Mouse (Mus musculus) neutrophil, adult 5-6 weeks (primary cell): ENCODE data around the gene Asb4. TPM values are rescaled to one million over a fixed set of nuclear protein-coding genes. Genes with fewer than 3 reads are reported as not detected.
A peak's percentile ranks its signal among the peaks of the same experiment; 100 is the strongest.
"Not testable (repeated sequence)": the region's sequence is repeated elsewhere in the genome, so short reads cannot be mapped to it uniquely, and the experiment has no call there.

Experiments used
- ATAC-seq: fragments of 151-379, 151-347 bp; 2 replicates; pipeline ENCODE4 v1.8.0; 2017; ENCODE audit warnings: mild to moderate bottlenecking, moderate TSS enrichment; ENCODE audit not compliant: insufficient number of reproducible peaks, poor library complexity, low FRiP score, severe bottlenecking; ENCODE audit errors: extremely low read depth
- total RNA-seq: library from RNA; stranded (forward); fragments of 200-1000 nt; gene quantifications from 2 replicates; pipeline ENCODE4 v1.2.3, GENCODE M21; 2017

Gene Asb4
- total RNA-seq = not detected in 2 replicates

DNA sequence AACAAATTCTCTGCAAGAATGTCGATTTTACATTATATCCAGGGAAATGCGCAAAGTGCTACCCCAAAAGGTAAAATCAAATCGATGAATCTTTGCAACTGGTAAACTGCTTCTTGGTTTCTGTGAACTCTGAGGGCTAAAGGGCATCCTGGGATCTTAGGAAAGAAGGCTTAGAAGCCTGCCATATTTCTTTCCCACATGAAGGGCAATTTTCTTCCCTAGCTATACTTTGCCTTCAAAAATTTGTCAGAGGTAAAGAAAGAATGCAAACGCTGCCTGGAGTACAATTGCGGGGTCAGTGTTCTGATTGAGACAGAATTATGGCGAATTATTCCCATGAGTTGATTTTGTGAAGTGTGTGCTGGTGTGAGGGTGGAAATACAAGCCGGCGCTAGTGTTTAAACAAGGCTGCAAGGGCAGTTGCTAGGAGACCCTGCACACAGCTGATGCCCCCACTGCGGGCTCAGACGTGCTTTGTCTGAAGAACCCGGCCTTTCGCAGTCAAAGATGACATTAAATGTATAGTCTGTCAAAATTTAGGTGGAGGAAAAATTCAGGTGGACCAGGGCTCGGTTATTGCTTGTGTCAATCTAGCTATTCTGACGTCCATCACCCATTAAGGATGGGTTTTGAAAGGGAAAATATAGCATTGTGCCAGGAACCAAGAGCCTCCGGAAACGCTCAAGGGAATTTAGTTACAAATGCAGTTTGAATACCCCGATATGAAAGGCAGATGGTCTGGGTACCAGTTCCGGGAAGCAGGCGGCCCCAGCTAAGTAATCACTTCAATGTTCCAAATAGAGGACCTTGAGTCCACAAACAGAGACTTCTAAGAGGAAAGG is at the start of gene Asb4:
Gene Asb4 (plus strand): TSS at position 51 of the 842 bp plus-strand sequence.
- no peak for ATAC-seq

DNA sequence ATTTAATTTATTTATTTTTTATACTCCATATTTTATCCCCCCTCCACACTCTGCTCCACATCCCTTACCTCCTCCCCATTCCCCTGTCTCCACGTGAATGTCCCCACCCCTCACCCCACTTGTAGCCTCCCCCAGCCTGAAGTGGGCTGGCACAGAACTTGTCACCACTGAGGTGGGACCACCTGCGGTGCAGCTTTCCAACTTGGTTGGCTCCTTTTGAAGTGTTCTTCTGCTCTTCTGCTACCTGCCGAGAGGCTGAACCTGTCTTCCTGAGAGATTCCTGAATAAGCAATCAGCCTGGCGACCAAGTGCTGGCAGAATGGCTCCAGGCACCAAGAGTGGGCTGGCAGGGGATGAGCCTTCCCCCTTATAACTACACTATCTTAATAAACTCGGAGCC is 49.2 kb upstream of the Asb4 start:
- no peak for ATAC-seq

DNA sequence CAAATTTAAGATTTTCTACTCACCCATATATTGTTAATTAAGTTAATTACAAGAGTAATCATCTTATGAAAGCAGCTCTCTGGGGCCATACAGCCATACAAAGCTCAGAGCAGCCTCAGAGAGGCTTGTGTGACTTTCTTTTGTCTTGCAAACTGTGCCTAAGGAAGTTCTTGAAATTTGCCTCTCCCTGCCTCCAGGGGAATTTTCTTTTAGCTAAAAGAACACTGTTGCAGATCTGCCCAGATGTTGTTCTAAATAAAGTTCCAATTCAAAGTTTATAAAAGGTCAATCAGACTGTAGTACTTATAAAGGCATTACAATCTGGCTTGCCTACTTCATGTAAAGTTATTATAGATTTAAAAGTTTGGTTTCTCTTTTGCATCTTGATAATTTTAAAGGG is 47.2 kb upstream of the Asb4 start:
- not testable (repeated sequence) for ATAC-seq

DNA sequence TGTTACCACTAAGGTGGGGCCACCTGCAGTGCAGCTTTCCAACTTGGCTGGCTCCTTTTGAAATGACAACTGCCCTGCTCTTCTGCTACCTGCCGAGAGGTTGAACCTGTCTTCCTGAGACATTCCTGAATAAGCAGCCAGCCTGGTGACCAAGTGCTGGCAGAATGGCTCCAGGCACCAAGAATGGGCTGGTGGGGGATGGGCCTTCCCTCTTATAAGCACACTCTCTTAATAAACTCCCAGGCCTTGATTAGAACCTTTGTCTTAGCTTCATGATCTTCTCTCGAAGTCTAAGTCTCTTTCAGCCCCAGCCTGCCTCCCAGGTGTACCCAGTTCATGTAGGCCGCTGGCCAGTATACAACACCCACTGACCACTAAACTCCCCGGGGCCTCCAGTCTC is 44.4 kb upstream of the Asb4 start:
- not testable (repeated sequence) for ATAC-seq

DNA sequence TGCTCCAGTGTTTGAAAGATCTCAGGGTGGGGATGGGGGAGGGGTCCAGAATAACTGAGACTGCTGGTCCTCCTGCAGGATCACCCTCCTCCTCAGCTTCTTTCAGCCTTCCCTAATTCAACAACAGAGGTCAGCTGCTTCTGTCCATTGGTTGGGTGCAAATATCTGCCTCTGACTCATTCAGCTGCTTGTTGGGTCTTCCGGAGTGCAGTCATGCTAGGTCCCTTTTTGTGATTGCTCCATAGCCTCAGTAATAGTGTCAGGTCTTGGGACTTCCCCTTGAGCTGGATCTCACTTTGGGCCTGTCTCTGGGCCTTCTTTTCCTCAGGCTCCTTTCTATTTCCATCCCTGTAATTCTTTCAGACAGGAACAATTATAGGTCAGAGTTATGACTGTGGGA is 43.9 kb upstream of the Asb4 start:
- ATAC-seq = not testable (repeated sequence)

DNA sequence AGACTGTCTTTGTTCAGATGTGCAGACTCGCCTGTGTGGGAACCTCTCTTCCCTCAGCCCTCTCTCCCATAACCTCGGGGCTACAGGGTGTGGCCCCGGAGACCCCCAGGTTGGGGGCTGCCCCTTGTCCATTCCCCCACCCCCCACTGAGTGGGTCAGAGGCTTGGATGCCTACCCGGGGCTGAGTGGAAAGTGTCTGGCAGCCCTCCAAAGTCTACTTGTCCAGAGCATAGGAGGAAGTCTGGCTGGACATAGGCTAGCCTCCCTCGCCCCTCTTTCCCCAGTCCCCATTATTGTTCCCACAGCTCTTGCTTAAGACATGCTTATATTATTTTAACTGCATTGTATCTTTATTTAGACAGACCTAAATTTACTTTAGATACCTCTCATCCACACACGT is 38.9 kb upstream of the Asb4 start:
- no peak for ATAC-seq

DNA sequence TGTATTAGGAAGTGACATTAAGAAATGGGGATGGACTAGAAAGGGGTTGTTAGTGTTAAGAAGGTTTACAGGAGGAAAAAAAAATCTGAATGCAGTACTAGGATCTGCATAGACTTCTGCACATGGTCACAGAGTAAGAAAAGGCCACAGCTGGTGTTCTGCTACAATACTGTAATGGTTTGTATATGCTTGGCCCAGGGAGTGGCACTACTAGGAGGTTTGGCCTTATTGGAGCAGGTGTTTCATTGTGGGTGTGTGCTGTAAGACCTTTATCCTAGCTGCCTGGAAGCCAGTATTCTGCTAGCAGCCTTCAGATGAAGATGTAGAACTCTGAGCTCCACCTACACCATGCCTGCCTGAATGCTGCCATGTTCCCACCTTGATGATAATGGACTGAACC is 25.3 kb upstream of the Asb4 start:
- no peak for ATAC-seq

DNA sequence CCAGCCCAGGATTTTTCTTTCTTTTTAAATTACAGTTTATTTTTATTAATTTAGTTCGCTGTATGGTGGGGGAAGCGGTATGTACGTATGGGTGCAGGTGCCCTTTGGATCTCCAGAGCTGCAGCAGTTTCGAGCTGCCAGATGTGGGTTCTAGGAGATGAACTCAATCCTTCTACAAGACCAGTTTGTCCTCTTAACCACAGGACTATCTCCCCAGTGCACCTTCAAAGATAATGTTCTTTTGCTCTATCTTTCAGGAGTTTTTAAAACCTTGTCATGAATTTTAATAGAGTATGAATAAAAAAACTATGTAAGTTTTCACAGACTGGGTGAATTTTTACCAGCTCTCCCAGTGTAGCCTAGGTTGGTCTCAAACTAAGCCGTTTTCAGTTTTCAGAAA is 22.8 kb upstream of the Asb4 start:
- no peak for ATAC-seq

DNA sequence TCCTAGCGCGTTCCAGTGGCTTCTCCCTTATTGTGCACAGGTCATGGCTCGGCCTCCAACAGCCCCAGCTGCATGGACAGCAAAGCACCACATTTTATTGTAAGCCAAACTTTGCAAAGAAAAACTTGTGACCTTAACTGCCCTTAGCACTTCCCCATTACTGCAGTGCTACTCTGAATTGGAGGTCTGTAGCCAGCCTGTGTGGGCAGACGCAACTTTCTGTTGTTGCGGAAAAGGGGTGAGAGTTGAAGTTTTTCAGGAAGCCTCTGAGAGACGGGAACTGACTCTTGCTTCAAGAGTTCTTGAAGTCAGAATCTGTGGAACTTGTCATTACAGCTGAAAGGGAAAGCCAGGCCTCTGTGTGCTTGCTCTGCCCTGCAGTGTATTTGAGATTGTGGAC is 21.2 kb upstream of the Asb4 start:
- no peak for ATAC-seq

DNA sequence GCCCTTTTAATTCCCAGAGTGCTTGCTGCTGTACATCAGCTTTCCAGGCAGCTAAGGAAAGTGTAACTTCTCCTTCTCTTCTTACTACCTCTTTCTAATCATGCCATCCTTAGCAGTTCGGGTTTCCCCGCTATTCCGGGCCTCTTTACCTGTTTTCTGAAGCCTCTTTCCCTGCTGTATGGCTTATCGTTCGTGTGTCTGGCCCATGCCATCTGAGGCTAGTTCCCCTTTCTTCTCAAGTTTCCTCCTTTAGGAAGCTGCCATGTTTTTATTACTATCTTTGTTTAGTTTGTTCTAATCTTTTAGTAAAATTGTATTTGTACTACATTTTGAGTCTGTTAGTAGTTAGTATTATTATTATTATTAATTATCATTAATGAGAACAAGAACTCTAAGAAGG is 17.3 kb upstream of the Asb4 start:
- no peak for ATAC-seq

DNA sequence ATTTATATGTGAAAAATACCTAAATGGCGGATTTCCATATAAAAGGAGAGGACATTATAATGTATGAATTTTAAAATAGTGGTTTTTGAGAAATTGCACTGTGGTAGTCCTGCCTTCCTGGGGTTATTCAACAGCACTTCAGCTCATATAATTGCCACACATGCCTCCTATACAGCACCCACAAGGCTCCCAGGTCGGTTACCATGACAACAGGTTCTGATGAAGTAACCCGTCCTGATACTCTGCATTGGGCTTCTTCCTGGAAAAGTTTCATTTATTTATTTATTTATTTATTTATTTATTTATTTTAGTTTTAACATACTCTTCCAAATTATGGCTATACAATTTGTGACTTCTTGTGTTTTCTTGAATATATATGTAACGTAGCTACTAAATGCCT is 6.3 kb upstream of the Asb4 start:
- no peak for ATAC-seq

DNA sequence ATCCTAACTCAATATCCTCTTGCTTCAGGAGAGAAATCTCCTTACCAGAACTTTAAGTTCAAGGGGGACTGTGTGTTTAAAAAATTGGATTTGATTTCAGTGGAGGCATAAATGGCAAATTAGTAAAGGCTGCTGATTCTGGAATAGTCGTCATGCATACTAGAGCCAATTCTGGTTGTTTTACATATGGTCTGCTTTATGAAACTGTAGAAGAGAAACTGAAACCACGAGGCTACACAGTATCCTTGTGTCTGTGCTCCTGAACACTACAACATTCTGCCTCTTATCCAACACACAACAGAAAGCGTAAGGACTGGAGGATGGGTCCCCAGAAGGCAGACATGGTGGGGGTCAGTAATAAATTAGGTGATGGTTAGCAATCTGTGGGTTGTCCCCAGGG is 4.1 kb upstream of the Asb4 start:
- ATAC-seq = no peak

DNA sequence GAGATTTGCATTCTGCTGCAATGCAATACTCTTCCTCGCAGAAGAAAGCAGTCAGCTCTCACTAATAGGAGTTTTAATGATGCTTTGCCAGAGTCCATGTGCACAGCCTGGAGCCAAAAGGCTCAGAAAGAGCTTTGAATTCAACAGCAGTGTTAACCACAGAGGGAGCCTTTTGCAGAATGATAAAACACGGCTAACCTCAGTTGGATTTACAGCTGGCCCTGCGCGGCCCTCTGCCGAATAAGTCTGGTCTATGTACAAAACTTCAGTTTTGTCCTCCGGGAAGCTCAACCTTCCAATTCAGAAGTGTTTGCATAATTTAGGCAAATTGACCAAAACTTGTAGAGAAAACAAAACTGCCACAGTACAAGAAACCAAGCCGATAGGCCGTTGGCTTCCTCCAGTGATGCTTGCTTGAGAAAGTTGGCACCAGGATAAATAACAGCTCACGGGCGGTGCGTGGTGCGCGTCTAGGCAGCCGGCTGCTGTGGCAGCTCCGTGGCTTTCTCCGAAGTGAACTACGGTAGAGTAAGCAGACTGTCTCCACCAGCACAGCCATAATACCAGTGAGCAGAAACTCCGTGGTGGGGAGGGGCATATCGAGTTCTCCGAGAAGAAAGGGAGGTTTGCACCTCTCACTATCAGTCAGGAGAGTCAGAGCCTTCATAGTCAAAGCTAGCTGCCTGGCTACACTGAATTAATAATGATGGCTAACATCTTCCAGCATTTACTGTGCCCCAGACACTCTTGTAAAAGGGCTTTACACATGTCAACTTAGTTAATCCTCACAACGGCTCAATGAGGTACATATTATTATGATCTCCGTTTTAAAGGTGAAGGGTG is 3.2 kb upstream of the Asb4 start:
- ATAC-seq = no peak

DNA sequence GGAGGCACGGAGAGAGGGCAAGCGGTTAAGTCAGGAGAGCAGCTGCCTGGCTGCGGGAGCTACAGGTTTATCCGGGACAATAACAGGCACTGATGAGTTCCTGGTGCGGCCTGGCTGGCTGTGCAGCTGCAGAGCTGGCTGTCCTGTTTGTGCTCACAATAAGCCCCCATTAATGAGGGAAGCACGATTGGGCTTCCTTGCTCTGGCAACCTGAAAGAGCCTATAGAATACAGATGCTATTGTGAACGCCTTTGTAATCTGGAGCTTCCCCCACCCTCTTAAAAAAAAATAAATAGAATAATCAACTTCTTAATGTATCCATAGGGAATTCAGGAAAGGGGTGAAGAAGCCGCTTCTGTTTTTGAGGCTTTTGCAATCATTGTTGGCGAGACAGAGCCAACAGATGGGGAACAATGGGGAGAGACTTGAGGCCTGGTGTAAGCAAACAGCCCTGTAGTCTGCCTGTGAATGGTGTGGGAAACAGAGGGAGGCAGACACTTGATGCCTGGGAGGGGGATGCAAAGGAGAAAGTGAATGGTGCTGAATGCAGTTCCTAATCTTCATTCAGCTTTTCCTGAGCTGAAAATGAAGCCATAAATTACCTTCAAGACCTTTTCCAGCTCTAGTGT is 2.4 kb upstream of the Asb4 start:
- no peak for ATAC-seq

DNA sequence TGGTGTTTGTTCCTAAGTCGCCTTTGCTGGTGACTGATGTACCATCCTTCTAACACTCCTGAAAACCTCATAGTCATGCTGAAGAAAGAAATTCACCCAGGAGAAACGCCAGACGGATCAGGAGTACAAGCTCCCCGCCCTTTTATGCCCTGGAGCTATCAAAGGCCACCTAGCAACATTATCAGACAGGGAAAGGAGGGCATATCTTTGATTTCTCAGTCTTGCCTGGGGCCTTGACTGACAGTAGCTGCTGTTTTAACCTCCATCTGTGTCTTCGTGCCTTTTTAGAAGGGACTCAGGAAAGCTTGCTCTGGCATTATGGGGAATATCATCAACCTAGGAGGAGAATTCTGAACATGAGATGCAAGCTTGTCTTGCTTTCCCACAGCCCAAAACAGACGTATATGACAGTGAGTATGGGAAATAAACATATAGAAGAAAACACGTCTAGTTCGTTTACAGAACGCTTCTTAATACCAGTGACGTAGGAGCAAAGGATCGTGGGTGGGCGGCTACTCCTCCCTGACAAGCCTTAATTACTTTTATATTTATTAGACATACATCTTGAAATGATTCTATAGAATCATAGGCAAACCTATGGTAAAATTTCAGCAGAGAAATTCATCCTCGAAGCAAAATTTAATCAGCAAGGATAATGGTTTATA is 1.1 kb upstream of the Asb4 start:
- ATAC-seq = no peak

DNA sequence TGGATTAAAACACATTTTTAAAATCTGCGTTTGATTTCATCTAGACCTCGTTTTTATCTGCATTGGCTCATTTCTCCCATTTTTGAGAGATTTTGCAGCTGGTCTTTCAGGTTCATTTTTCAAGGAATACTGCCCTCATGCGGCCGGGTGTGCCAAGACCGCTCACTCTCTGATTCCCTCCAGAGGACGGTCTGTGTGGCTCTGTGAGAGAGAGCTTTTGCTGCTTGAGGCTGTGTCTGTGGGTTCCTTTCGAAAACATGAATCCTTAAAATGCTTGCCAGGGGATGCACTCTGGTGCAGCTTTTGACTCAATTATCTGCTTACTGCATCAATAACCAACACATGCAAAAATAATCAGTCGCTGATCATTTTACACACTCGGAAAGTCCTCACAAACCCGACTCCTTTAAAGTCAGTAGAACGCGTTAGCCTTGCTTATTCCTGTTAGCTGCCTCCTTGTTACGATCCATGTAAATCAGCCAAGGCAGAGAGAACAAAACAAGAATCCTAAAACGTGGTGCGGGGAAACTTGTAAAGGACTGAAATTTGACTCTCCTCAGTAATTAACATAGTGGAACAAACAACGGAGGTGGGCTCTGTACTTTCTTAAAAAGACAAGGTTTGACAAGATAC is 487 bp upstream of the Asb4 start:
- peak; percentile 83 for ATAC-seq

DNA sequence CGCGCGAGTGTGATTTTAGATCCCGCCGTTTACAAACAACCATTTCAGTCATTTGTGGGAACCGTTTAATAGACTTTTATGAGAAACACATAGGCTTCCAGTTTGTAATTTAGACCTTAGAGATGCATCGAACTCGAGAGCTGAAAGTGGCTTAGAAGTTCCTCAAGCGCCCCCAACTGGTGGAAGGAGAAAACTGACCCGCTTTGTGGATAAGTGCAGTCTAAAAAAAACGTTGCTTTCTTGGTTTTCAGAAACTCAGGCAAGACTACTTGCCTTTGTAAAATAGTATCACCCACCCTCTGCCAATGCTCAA is 948 bp downstream of the Asb4 start:
- ATAC-seq = peak; percentile 53; the same call in 1 of the 2 replicates

DNA sequence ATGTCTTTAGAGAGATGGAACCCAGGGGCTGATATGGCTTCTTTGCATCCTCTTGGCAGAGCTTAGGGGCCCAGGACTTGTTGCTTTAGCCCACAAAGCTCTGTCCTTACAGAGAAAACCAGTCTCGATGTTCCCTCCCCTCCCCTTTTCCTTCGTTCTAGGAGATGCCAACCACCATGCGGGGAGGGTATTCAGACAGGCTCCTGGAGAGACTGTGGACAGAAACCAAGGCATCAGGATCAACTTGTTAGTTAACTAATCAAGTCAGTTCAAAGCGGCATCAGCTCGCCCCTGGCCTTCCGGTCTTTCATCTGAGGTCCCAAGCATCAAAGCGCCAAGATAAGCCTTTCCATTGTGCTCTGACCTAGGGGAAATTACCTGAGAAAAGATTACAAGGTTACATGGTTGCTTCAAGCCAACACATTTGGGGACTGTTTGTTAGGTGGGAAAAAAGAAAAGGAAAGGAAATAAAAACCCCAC is 2.0 kb downstream of the Asb4 start:
- ATAC-seq = no peak

DNA sequence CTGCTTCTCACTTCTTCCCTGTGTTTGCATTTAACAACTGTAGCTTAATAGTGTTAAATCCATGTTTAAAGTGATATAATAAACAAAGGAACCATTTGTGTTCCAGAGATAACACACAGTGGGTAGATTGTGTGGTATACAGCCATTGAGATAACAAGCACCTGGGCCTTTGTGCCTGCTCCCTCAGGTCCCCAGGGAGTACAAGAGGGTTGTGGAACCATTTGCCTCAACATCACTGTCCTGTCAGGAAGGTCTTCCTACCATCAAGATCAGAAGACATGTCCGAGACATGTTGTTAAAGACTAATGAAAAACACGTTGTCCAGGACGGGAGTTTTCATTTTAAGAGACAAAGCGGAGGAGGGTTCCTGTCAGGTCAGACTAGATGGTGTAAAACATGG is 3.3 kb downstream of the Asb4 start:
- no peak for ATAC-seq
